Mouse (Mus musculus): ENCODE measurements around the gene Dalrd3.
A peak's percentile ranks its signal among the peaks of the same experiment; 100 is the strongest.
"Not testable (repeated sequence)": the region's sequence is repeated elsewhere in the genome, so short reads cannot be mapped to it uniquely, and the experiment has no call there.

Dalrd3 gene

DNA sequence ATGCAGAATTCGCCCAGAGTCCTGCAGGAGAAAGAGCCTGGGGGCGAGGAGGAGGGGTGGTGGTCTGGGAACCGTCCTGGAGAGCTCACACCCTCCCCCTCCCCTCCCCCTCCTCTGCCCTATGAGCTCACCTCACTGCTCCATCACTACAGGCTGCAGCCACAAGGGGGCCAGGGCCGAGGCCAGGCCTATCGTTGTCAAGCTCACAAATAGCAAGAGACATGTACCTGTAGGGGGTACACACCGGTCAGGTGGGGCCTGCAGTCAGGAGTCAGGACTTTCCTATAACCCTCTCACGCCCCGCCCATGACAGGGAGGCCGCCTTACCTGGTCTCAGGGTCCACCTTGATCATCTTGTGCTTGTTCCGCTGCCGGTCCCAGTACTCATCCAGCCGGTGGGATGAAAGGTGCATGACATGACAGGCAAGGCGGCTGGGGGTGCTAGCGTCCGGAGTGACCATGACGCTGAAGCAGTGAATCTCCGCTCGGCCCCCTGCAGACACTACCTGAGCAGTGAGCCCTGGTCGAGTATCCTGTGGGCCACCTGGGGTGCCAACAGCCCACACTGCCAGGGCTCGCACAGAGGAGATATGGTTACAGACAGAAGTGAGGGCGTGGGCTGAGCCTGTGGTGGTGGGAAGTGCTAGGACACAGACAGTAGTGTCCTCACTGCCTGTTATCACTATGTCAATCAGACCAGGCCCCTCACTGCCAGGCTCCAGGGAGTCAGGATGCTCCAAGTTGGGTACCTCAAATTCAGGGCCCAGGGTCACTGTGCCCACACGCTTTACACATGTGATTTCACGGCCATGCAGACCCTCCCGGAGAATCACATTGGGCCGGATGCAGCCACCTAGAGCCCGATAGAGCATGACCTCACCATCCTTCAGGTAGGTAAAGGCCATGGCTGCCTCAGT is 4.3 kb downstream of the Dalrd3 start:
- DNase-seq (ENCODE audit: low spot score in 2 of 2), result no peak

DNA sequence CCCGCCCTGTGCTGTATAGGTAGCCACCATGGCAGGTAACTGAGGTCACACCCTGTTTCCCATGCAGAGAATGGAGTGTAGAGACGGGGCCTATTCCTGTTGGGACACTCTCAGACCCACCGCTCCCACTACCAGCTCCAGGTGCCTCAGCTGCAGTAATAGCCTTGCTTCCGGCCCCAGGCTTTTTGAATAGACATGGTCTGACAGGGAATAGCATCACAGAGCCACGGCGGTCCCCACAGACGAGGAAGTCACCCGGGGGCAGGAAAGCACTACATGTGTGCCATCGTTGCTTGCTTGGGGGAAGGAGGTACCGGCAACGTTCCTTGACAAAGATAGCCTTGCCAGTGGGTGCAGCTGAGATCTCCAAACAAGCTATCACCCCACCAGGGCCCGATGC is 5.2 kb downstream of the Dalrd3 start:
- no peak for DNase-seq (ENCODE audit: low spot score in 2 of 2)

DNA sequence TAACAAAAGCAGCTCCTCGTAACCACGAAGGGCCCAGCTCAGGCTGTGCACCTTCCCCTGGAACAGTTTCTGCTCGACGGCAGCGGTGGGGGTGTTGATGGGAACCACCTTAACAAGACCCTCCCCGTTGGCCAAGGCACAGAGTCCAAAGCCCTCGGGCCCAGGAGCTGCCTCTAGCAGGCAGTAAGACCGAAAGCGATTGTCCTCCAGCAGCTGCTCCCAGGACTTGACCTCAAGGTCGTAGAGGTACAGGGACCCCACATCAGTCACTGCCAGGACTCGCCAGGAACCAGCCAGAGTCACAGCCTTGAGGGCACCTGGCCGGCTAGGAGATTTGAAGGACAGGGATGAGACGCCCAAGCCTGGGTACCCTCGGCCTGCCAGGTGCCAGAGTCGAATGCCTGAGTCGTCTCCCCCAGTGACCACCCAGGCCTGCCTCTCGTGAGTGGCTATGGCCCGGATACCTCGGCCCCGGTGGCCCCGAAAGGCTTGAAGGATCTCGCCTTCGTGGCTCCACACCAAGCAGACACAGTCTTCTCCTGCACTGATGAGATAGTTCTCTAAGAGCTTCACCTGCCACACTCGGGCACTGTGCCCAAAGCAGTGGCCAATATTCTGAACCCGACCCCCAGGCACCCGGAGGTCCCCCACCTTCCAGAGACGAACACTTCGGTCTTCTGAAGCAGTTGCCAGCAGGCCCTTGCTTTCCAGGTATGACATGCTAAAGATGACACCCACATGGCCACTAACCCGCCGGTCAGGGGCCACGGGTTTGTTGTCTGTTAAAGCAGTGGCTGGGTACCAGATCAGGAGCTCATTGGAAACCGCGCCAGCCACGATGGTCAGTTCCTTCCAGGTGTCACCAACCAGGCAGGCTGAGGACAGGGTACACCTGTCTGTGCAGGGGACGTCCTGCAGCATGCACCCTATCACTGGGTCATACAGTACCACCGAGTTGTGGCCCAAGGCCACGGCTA is 5.9 kb downstream of the Dalrd3 start:
- DNase-seq (ENCODE audit: low spot score in 2 of 2), result no peak

DNA sequence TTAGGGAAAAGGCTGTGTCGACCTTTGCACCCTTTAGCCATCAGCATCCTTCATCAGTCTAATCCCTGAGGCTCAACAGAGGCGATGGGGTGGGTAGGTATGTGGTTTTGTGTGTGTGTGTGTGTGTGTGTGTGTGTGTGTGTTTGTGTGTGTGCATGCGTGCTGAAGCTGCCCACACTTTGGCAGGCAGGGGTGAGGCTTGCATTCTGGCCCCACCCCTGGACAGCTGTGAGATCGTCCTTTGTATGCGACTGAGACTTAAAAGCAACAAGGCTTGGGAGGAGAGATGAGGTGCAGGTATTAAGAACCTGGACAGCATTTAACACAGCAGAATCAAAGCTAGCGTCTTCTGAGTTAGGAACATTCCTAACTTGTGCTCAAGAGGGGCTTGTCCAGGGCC is 7.3 kb downstream of the Dalrd3 start:
- no peak for DNase-seq (ENCODE audit: low spot score in 2 of 2)

DNA sequence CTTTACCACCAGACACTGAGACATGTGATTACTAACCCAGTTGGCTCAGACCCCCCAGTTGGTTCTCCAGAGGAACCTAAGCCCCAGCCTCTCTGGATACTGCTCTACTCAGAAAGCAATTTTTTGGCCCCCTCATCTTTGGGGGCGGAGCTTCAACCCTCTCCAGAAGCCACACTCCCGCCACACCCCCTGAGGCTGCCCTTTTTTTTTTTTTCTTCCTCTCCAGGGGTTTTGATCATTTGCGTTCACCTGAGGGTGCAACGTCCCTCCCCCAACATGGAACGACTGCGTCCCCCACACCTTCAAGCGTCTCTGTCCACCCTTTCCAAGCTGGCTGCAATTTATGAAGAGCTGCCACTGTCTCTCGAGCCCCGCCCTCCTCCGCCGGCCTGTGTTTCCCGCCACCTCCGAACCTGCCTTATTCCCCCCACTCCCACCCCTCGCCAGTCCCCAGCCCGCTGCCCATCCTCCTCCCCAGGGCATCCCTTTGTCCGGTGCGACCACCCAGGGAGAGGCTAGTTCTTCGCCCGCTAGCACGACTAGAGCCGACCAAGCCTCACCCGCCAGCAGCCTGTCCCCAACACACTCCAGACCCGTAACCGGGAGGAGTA is 8.4 kb downstream of the Dalrd3 start:
- DNase-seq (ENCODE audit: low spot score in 2 of 2), result no peak

DNA sequence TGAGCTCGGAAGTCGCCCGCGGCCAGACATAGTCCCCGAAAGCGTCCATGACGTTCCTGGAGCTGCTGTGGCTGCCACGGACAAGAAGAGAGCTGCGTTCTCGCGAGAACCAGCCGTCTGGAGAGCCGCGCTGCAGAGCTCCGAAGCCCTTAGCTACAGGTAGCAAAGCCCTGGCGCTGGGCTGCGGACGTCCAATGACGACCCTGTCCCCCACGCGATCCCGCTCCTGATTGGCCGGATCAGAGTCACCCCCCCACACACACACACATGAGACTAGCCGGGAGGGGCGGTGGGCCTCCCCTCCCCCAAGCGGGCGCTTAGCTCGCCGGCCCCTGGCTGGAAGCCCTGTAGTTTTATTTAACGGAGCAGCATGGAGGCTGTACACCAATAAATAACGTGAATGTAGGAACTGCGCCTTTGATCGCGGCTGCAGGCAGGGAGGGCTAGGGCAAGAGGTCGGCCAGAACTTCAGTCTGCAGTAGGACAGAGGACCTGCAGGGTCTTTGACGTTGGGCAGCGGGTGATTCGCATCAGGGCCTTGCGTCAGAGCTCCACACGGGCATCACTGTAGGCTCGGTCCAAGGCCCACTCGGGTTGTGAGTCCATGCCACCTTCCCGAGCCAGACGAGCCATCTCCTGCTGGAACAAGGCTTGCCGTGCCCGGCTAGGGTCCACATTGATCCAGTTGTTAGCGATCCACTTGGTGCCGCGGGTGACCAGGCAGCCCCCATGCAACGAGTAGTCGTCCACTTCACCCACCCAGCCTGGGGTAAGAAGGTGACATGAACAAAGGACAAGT is 9.1 kb downstream of the Dalrd3 start, which contains the start of gene Wdr6:
Wdr6 (minus strand) TSS at position 195 of the 799 bp plus-strand sequence.
- DNase-seq (ENCODE audit: low spot score in 2 of 2), result peak; percentile 95 to 96

DNA sequence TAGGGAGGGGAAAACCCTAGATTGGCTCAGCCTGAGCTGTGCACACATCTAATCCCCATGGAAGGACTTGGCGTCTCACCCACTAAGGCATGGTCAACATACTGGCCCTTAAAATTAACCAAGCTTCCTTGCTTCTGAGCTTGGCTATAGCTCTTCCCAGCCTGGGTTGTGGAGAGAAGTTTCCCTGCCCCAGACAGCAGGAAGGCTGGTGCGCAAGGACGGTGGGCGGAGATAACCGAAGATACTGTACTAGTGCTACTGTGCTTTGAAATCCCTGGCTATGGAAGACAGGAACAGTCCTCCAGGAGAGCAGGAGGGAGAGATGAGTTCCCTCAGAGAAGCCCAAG is 9.6 kb downstream of the Dalrd3 start:
- DNase-seq (ENCODE audit: low spot score in 2 of 2), result no peak

DNA sequence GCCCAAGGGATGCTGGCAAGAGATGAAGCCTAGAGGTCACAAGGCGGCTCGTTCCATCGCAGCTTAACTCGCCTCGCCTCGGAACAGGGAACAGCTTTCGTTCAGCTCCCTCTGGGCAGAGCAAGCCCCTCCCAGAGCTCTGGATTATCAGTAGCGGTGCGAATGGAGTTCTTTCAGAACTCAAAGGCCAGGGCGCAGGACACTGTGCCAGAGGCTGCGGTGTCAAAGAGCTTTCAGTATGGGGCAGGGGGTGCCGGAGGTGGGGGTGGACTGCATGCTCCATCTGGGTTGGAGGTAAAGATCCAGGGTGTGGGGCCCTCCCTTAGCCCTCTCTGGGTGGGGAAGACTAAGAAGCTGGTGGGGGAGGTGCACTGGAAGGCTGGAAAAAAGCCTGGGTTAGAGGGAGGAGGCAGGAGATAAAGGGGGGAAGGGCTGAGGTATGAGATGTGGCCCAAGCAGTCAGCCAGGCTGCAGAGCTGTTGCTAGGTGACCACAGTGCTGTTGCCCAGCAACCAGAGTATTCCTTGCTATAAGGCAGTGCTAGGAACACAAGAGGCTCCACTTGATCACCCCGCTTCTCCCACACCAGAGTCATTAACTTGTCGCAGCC is 18.0 kb downstream of the Dalrd3 start:
- peak; percentile 80 to 90 for DNase-seq (ENCODE audit: low spot score in 2 of 2)

DNA sequence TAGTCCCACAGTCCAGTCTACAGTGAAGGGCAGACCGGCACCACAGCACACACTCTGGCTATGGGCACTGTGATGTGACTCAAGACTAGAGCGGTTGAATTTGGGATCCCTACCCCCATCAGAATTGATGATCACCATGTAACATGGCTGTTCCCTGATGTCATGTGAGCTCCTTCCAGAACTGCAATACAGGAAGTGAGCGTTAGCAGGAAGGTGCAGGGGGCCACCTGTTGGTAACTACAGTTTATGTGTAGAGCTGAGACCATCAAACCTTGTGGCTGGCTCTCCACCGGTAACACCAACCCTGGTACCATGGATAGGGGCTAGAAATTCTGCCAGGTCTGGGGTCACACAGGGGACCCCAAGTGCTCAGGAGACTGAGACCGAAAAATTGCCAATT is 19.5 kb downstream of the Dalrd3 start:
- DNase-seq (ENCODE audit: low spot score in 2 of 2), result no peak

DNA sequence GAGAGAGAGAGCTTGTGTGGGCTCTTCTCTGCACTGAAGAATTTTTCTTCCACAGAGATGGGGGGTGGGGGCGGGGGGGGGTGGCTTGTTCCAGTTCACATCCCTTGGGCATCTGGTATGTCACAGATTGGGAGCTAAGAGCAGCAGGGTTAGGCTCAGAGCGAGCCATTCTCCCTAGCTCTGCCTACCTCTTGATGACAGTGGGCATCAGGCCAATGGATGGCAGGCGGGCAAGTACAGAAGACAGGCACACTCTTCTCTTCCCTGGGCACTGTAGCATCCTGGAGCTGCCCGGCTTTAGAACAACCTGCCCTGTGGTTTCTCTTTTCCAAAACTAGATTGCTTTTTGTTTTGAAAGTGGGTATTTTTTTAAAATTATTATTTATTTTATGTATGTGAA is 21.8 kb downstream of the Dalrd3 start:
- DNase-seq (ENCODE audit: low spot score in 2 of 2), result no peak

DNA sequence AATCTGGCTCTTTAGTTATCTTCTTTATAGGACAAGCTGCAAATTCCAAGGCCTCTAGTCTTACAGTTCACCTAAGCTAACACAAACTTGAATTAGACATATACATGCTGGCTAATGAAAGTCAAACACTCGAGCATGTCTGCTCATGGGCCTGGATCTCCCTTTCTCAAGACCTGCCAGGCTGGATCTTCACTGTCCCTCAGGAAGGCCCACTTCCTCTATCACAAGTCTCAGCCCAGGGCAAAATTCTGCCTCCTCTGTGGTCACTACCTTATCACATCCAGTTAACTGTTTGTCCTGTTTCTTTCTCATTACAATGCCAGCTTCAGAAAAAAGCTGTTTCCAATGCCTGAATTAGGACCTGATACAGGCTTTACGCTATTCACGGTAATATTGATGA is 24.7 kb downstream of the Dalrd3 start:
- DNase-seq (ENCODE audit: low spot score in 2 of 2), result no peak

DNA sequence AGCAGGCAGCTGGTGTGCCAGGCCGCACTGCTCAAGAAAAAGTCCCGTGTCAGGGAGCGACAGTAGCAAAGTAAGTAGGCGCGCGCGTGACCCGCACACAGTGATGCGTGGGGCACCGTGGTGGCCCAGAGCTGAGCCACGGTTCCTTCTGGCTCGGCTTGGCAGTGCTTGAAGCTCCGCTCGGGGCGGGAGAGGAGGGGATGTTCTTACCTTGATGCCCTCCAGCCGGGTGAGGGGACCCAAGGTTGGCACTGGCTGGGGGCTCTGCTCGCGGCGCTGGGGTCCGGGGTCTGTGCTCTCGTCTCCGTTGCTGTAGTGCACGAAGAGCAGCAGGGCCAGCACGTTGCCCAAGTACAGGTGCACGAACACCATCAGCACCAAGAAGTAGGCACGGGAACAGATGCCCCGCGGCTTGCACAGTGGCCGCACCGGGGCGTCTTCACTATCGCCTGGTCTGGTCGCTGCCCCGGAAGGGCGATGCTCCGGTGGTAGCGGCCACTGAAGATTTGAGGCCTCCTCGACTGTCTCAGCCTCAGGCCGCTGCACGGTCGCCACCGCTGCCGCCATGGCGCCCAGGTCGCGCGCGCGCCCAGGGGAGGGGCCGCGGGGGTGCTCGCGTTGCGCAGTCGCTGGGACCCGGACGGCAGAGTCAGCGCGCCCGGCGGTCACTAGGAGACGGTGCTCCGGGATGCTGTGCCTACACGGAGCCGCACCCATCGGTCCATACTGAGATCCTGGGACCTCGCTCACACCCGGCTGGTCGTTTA is 27.5 kb downstream of the Dalrd3 start, which contains the start of gene P4htm:
P4htm (minus strand) TSS at position 670 of the 767 bp plus-strand sequence.
- DNase-seq (ENCODE audit: low spot score in 2 of 2), result peak in 1 of 2 experiments; percentile 72

DNA sequence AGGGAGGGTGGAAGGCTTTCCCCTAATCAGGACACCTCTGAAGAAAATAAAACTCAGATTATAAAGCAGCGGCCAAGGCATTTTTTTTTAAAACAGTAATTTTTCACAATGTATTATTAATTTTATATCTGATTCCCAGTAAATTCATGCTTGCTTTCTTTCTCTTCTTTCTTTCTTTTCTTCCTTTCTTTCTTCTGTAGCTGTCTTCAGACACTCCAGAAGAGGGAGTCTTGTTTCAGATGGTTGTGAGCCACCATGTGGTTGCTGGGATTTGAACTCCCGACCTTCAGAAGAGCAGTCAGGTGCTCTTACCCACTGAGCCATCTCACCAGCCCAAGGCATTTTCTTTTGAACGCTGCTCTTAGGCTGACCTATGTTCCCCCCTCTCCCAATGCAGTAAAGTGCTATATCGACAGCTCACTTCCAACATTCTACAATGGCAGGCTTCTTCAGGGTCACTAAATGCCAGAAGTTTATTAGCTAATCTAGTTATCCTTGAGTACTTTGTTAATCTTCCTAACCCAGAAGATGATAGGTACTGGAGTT is 29.4 kb downstream of the Dalrd3 start:
- no peak for DNase-seq (ENCODE audit: low spot score in 2 of 2)

DNA sequence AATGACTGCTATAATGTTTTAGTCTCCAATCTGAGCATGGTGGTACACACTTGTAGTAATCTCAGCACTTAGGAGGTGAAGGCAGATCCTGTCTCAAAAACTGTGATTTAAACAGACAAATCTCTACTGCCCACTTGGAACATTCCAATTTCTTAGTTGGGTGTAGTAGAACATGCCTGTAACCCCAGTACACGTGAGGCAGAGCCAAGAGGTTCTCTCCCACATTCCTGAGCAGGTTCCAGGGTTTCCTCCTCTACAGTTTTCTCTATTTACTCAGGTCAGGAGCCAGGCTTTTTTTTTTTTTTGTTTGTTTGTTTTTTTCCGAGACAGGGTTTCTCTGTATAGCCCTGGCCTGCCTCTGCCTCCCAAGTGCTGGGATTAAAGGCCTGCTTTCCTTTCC is 30.3 kb downstream of the Dalrd3 start:
- no peak for DNase-seq (ENCODE audit: low spot score in 2 of 2)

DNA sequence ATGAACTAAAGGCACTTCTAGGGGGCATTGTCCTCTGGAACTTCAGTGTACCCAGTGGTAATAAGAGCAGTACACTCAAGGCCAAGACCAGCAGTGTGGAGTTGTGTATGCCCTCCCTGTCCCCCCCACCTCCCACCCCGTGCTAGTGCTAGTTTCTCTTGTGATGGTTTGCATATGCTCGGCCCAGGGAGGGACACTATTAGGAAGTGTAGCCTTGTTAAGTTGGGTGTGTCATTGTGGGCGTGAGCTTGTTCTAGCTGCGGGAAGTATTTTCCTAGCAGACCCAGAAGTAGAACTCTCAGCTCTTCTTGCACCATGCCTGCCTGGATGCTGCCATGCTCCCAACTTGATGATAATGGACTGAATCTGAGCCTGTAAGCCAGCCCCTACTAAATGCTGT is 32.3 kb downstream of the Dalrd3 start:
- DNase-seq (ENCODE audit: low spot score in 2 of 2), result no peak

DNA sequence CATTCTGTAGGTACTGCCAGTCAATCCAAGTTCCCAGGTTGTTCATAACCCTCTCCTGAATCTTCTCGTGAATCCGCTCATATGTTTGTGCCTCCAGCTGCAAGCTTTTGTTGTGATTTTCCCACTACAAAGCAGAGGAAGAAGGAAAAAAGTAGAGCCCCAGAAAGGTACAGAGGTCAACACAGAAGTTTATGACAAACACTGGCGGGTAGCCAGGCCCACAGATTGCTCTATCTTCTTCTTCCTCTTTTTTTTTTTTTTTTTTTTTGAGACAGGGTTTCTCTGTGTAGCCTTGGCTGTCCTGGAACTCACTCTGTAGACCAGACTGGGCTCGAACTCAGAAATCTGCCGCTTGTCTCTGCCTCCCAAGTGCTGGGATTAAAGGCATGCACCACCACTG is 38.2 kb downstream of the Dalrd3 start:
- not testable (repeated sequence) for DNase-seq (ENCODE audit: low spot score in 2 of 2)

DNA sequence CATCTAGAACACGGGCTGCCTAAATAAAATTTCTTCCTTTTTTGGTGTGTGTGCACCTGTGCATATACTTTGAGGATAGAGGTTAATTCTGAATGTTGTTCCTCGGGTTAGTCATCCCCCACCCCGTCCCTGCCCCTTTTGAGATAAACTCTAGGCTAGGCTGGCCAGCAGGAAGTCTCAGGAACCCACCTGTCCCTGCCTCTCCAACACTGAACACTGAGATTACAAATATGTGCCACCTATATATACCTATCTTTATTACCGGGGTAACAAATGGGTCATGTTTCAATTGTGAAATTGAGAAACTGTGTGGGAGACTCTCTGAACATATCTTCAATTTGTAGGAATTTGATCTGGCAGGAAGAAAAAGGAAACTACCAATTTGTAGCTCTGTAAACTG is 39.2 kb downstream of the Dalrd3 start:
- DNase-seq (ENCODE audit: low spot score in 2 of 2), result no peak

DNA sequence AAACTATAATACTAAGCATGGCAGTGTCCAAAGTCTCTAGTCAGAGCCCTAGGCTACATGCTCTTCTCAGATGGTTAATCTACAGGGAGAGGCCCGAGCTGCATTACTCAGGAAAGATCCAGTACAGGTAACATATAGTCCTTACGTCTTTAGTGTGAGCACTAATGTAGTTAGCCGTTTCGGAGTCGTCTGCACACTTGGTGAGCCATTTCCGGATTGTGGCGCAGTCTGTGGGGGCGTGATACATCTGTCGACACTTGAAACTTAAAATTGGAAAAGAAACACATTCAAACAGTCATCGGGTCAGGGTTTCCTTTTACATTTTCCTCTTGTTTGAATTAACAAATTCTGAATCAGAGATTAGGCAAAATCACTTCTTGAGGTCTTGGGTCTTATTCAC is 41.8 kb downstream of the Dalrd3 start:
- no peak for DNase-seq (ENCODE audit: low spot score in 2 of 2)

DNA sequence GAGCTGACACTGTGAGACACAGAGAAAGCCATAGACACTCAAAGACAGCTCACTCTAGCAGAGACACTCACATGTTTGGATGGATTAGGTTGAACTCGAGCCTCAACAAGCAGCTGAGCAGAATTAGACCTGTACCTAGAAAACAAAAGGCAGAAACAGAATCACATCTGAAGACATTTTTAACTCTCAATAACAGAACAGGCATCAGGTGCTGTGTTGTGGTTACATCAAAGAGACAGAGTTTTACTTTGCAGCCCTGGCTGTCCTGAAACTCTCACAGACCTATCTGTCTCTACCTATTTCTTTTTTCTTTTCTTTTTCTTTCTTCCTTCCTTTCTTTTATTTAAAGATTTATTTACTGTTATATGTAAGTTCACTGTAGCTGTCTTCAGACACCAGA is 47.6 kb downstream of the Dalrd3 start:
- no peak for DNase-seq (ENCODE audit: low spot score in 2 of 2)

Measured in frontal cortex, postnatal 10 days (tissue).